Mouse (Mus musculus) midbrain, postnatal 0 days (tissue): ENCODE measurements around the gene 4931409K22Rik. TPM values are rescaled to one million over a fixed set of nuclear protein-coding genes. Genes with fewer than 3 reads are reported as not detected.

Source experiments
- ATAC-seq: fragments of 200-750 bp; cut with Nextera tagmentation; 2 replicates; pipeline ENCODE4 v1.8.0; 2017; ENCODE audit warnings: moderate number of reproducible peaks, mild to moderate bottlenecking, moderate TSS enrichment, moderate library complexity; ENCODE audit not compliant: low FRiP score
- DNase-seq: peaks from one replicate; pipeline ENCODE4 v3.0.0-alpha.2; 2015; ENCODE audit warnings: low spot score
- H3K27ac ChIP-seq: fragments of 300-500 bp; sonication (generic); 2 replicates; pipeline ENCODE4 v1.5.1; 2014; ENCODE audit warnings: low read depth, mild to moderate bottlenecking, low read length, mixed read lengths
- H3K27me3 ChIP-seq: fragments of 300-500 bp; sonication (generic); 2 replicates; pipeline ENCODE4 v1.6.1; 2014; ENCODE audit warnings: low read length, control low read depth, mixed read lengths; ENCODE audit not compliant: insufficient read depth
- H3K36me3 ChIP-seq: fragments of 300-500 bp; sonication (generic); 2 replicates; pipeline ENCODE4 v1.6.1; 2014; ENCODE audit warnings: low read length, control low read depth, mixed read lengths; ENCODE audit not compliant: insufficient read depth
- H3K4me1 ChIP-seq: fragments of 300-500 bp; sonication (generic); 2 replicates; pipeline ENCODE4 v1.6.1; 2014; ENCODE audit warnings: mild to moderate bottlenecking, control low read depth, antibody characterized with exemption, low read length, mixed read lengths; ENCODE audit not compliant: insufficient read depth
- H3K4me2 ChIP-seq: fragments of 300-500 bp; sonication (generic); 2 replicates; pipeline ENCODE4 v1.6.1; 2014; ENCODE audit warnings: low read depth, mild to moderate bottlenecking, low read length, mixed read lengths; ENCODE audit not compliant: poor library complexity, severe bottlenecking
- H3K4me3 ChIP-seq: fragments of 300-500 bp; sonication (generic); 2 replicates; pipeline ENCODE4 v1.5.1; 2014; ENCODE audit warnings: low read depth, mild to moderate bottlenecking, low read length, moderate library complexity
- H3K9ac ChIP-seq: fragments of 300-500 bp; sonication (generic); replicated peaks from 2 replicates; pipeline ENCODE4 v1.6.1; 2014; ENCODE audit warnings: mild to moderate bottlenecking, low read length, moderate library complexity, mixed read lengths; ENCODE audit not compliant: poor library complexity, severe bottlenecking
- H3K9me3 ChIP-seq: fragments of 300-500 bp; sonication (generic); 2 replicates; pipeline ENCODE4 v1.6.1; 2016; ENCODE audit warnings: low read length, control low read depth
- CTCF ChIP-seq: IDR thresholded peaks from 2 replicates; pipeline ENCODE4 v1.5.1; 2016; ENCODE audit warnings: antibody characterized with exemption, mild to moderate bottlenecking
- WGBS: fragments of 180-500 bp; shearing (Covaris S2); extraction: QIAGEN DNeasy Blood & Tissue Kit; methylation state at CpG from one replicate; pipeline ENCODE4 v1.1.7; 2014; 5-methylcytosine and 5-hydroxymethylcytosine counted together
- microRNA counts: library from miRNA; unstranded; fragments of <30 nt; microRNA quantifications from one replicate; lab custom pipeline; 2015
- microRNA-seq: library from miRNA; unstranded; fragments of <30 nt; microRNA quantifications from one replicate; pipeline ENCODE4, GENCODE M21; 2016; ENCODE audit warnings: borderline number of aligned reads
- polyA plus RNA-seq: library from polyadenylated mRNA; unstranded; fragments of >200 nt; fragmentation: Nextera tagmentation; extraction: Ambion mirVana; gene quantifications from 2 replicates; pipeline ENCODE4 v1.2.1, GENCODE M21; 2015
- total RNA-seq: library from RNA; depleted of rRNA; stranded (reverse); fragments of >200 nt; gene quantifications from 2 replicates; pipeline ENCODE4 v1.2.3, GENCODE M21; 2014; rRNA removed

The 4931409K22Rik gene
- total and polyA plus RNA-seq, 2 experiments from 2014 or later = not detected

DNA sequence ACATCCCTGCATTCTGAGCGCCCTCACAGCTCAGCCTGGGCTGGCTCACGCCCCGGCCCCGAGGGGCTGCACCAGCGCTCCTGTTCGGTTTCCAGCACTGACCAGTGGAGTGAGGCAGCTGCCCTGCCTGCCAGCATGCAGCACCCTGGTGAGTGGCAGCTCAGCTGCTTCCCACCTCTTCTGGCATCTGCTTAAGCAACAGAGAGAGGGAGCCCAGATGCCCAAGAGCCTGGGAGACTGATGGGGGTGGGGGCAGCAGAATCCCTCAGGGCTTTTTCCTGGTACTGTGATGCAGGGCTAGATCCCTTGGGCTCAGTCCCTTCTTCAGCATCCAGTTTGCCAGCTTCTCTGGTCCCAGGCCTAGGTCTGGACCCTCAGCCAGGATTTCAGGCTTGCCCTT lies 59.9 kb downstream of the 4931409K22Rik start:
- H3K4me1 ChIP-seq = no peaks in the 10 kb centered on the region
- H3K9ac ChIP-seq = no peak overlapping the region
- H3K9me3 ChIP-seq = no peaks in the 10 kb centered on the region
- no peak overlapping the region for H3K4me2 ChIP-seq
- no peak for TF ChIP-seq CTCF
- peaks cover 76% of the 10 kb centered on the region for H3K36me3 ChIP-seq
- no peak overlapping the region for H3K27ac ChIP-seq
- no peak overlapping the region for H3K4me3 ChIP-seq
- H3K27me3 ChIP-seq = no peaks in the 10 kb centered on the region
- WGBS = 43% methylated on average over 6 of the region's 6 CpGs
- ATAC-seq = no peak
- DNase-seq = no peak

DNA sequence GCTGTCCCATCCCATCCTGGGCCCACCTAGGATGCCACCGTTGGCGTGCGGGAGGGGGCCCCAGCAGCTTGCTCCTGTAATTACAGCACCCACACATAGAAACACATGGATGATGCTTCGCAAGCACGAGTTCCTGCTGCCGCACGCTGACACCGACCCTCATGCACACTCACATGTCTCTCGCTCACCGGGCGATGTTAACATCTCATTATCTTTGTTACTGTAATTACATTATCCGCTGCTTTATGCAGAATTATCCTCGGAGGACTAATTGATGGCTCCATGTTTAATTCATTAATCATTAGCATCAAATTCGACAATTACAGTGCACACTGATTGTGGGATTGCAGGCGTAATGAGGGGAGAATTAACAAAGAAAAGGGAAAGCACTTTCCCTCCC lies 61.6 kb downstream of the 4931409K22Rik start:
- no peaks in the 10 kb centered on the region for H3K9me3 ChIP-seq
- no peaks in the 10 kb centered on the region for H3K27me3 ChIP-seq
- DNase-seq (peak; percentile 39), ATAC-seq (no peak)
- 66% methylated on average over 15 of the region's 15 CpGs for WGBS
- no peak overlapping the region for H3K4me3 ChIP-seq
- H3K36me3 ChIP-seq = peaks cover 75% of the 10 kb centered on the region
- no peaks in the 10 kb centered on the region for H3K4me1 ChIP-seq
- H3K4me2 ChIP-seq = no peak overlapping the region
- no peak overlapping the region for H3K27ac ChIP-seq
- no peak for TF ChIP-seq CTCF
- H3K9ac ChIP-seq = no peak overlapping the region

MicroRNAs within 50 kb of the gene (microRNA counts, 519-probe panel; counts per million panel counts)
- microRNA mmu-miR-671-3p (lab: Ali Mortazavi, UCI) (528 counts per million, percentile 58 among the panel's probes with 10 or more counts), microRNA mmu-miR-671-5p (lab: Ali Mortazavi, UCI) (528 counts per million, percentile 58 among the panel's probes with 10 or more counts)

Small RNAs within 50 kb of the gene (microRNA-seq; reads per million reads assigned to microRNA genes)
- 491 reads per million, percentile 65 among the genes with 10 or more reads in this experiment for gene Mir671

Other genes with a start within 250 kb of the 4931409K22Rik start
- gene Kcnh2, start 205.2 kb downstream of the 4931409K22Rik start, total RNA-seq = 46.9 and 60.2 TPM in 2 replicates
- 10.1 and 11.1 TPM in 2 replicates for gene Kcnh2, start 205.2 kb downstream of the 4931409K22Rik start, polyA plus RNA-seq
- gene Nos3, start 192.0 kb downstream of the 4931409K22Rik start, total RNA-seq = 11.0 and 14.2 TPM in 2 replicates
- 7.0 and 7.5 TPM in 2 replicates for gene Nos3, start 192.0 kb downstream of the 4931409K22Rik start, polyA plus RNA-seq
- gene Atg9b, start 164.7 kb downstream of the 4931409K22Rik start, total RNA-seq = 6.7 and 7.4 TPM in 2 replicates
- 5.3 and 7.2 TPM in 2 replicates for gene Atg9b, start 164.7 kb downstream of the 4931409K22Rik start, polyA plus RNA-seq
- gene Abcb8, start 163.1 kb downstream of the 4931409K22Rik start, total RNA-seq = 65.8 and 71.7 TPM in 2 replicates
- 42.4 and 51.6 TPM in 2 replicates for gene Abcb8, start 163.1 kb downstream of the 4931409K22Rik start, polyA plus RNA-seq
- 0.05 TPM in 1 of 2 replicates, not detected in the other for gene Asic3, start 143.4 kb downstream of the 4931409K22Rik start, total RNA-seq
- 0.29 and 0.59 TPM in 2 replicates for gene Asic3, start 143.4 kb downstream of the 4931409K22Rik start, polyA plus RNA-seq
- gene Cdk5, start 133.3 kb downstream of the 4931409K22Rik start, total RNA-seq = 96.5 and 104 TPM in 2 replicates
- 168 and 182 TPM in 2 replicates for gene Cdk5, start 133.3 kb downstream of the 4931409K22Rik start, polyA plus RNA-seq
- gene Slc4a2, start 133.0 kb downstream of the 4931409K22Rik start, total RNA-seq = 35.7 and 42.1 TPM in 2 replicates
- gene Slc4a2, start 133.0 kb downstream of the 4931409K22Rik start, polyA plus RNA-seq = 11.5 and 11.8 TPM in 2 replicates
- 139 and 174 TPM in 2 replicates for gene Fastk, start 111.5 kb downstream of the 4931409K22Rik start, total RNA-seq
- gene Fastk, start 111.5 kb downstream of the 4931409K22Rik start, polyA plus RNA-seq = 97.9 and 109 TPM in 2 replicates
- gene Tmub1, start 109.0 kb downstream of the 4931409K22Rik start, total RNA-seq = 52.1 and 91.5 TPM in 2 replicates
- 65.3 and 65.5 TPM in 2 replicates for gene Tmub1, start 109.0 kb downstream of the 4931409K22Rik start, polyA plus RNA-seq
- gene Agap3, start 104.6 kb downstream of the 4931409K22Rik start, total RNA-seq = 239 and 282 TPM in 2 replicates
- gene Agap3, start 104.6 kb downstream of the 4931409K22Rik start, polyA plus RNA-seq = 116 and 120 TPM in 2 replicates
- gene Gbx1, start 29.6 kb downstream of the 4931409K22Rik start, total RNA-seq = 0.33 TPM in 1 of 2 replicates, not detected in the other
- 0.09 and 0.12 TPM in 2 replicates for gene Gbx1, start 29.6 kb downstream of the 4931409K22Rik start, polyA plus RNA-seq
- gene Asb10, start 15.8 kb downstream of the 4931409K22Rik start, total RNA-seq = 1.2 TPM in 1 of 2 replicates, not detected in the other
- 0.31 and 0.39 TPM in 2 replicates for gene Asb10, start 15.8 kb downstream of the 4931409K22Rik start, polyA plus RNA-seq
- 55.9 and 57.0 TPM in 2 replicates for gene Abcf2, start 20.7 kb upstream of the 4931409K22Rik start, total RNA-seq
- gene Abcf2, start 20.7 kb upstream of the 4931409K22Rik start, polyA plus RNA-seq = 58.2 and 62.3 TPM in 2 replicates
- gene Chpf2, start 29.9 kb upstream of the 4931409K22Rik start, total RNA-seq = 31.3 and 32.8 TPM in 2 replicates
- 25.5 and 26.3 TPM in 2 replicates for gene Chpf2, start 29.9 kb upstream of the 4931409K22Rik start, polyA plus RNA-seq
- 279 and 347 TPM in 2 replicates for gene Smarcd3, start 67.6 kb upstream of the 4931409K22Rik start, total RNA-seq
- 187 and 189 TPM in 2 replicates for gene Smarcd3, start 67.6 kb upstream of the 4931409K22Rik start, polyA plus RNA-seq
- 44.9 and 45.3 TPM in 2 replicates for gene Nub1, start 128.7 kb upstream of the 4931409K22Rik start, total RNA-seq
- gene Nub1, start 128.7 kb upstream of the 4931409K22Rik start, polyA plus RNA-seq = 45.1 and 45.9 TPM in 2 replicates
- 13.4 and 16.5 TPM in 2 replicates for gene Wdr86, start 173.9 kb upstream of the 4931409K22Rik start, total RNA-seq
- gene Wdr86, start 173.9 kb upstream of the 4931409K22Rik start, polyA plus RNA-seq = 6.7 and 7.0 TPM in 2 replicates
- not detected in 2 replicates for gene Crygn, start 201.2 kb upstream of the 4931409K22Rik start, total RNA-seq
- gene Crygn, start 201.2 kb upstream of the 4931409K22Rik start, polyA plus RNA-seq = 2.1 and 5.0 TPM in 2 replicates